In the genomic region with DNA sequence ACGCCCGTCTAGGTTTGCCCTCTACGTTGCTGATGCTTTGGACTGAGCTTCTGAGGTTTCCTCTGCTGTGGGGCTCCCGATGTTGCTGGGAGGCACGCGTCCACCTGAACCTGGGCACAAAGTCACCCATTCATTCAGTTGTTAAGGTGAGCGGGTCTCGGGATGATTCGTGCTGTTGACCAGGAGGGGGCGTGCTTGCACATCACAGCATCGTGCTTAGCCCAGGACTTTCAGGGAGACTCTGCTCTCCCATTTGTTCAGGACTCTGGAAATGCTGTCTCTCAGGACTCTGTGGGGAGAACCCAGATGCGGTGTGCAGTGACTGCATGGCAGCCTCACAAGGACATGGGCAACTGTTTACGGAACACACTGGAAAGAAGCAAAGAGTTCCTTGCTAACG, we compare ENCODE assay signal across 18 mouse cellular contexts. TPM values are rescaled to one million over a fixed set of nuclear protein-coding genes. Genes with fewer than 3 reads are reported as not detected.
A peak's percentile ranks its signal among the peaks of the same experiment; 100 is the strongest.
DNase-seq lines count a peak whose midpoint lies in the region; ATAC-seq and TF ChIP-seq lines count a peak whose summit lies in the region.
"Had no signal": no experiment of that assay in that cellular context is flagged by ENCODE, and none has a peak within 500 bp of the region (broad histone marks: within the 10 kb centered on the region; RNA-seq: fewer than 3 reads in every experiment).

No protein-coding gene starts in this region.

- dilution Hi-C loops in CH12.LX (cut with MboI; ENCODE audit: extremely low pct_ligation_motif_present, extremely low pct_unique_long_range_greater_than_20kb, low sequenced_read_pairs): no loop called here

- H3K4me1 ChIP-seq in CH12.LX (ENCODE audit: control insufficient read depth in 1 of 2, insufficient read depth in 2 of 2): peaks cover 11 to 28% of the 10 kb centered on the region in 2 experiments
- H3K4me1 ChIP-seq: hindbrain, embryonic 12.5 days had no signal

- in situ Hi-C loops in CH12.LX (cut with MboI; ENCODE audit: low pct_ligation_motif_present, low pct_unique_long_range_greater_than_20kb, low sequenced_read_pairs): no loop called here

- H3K27ac ChIP-seq in gastrocnemius, adult 2 months: no peak overlapping the region
- no peak overlapping the region for H3K27ac ChIP-seq in CH12.LX (ENCODE audit: insufficient read depth, low read depth)
- H3K27ac ChIP-seq: embryonic facial prominence, embryonic 13.5 days; hindbrain, embryonic 12.5 days had no signal

- H3K9ac ChIP-seq in CH12.LX (ENCODE audit: insufficient read depth, low read depth): no peak overlapping the region
- H3K9ac ChIP-seq: embryonic facial prominence, embryonic 13.5 days; hindbrain, embryonic 12.5 days had no signal

- H3K4me3 ChIP-seq in gastrocnemius, adult 2 months: no peak overlapping the region
- no peak overlapping the region for H3K4me3 ChIP-seq in CH12.LX (replicated peaks in 1 of 3; ENCODE audit: low read depth in 2 of 3, low read length in 2 of 3, poor library complexity in 1 of 3)
- H3K4me3 ChIP-seq: embryonic facial prominence, embryonic 13.5 days; hindbrain, embryonic 12.5 days had no signal

- H3K27me3 ChIP-seq in CH12.LX (replicated peaks): no peaks in the 10 kb centered on the region
- H3K27me3 ChIP-seq: embryonic facial prominence, embryonic 13.5 days; hindbrain, embryonic 12.5 days had no signal

- no peaks in the 10 kb centered on the region for H3K9me3 ChIP-seq in CH12.LX (replicated peaks; ENCODE audit: low read length)
- H3K9me3 ChIP-seq: embryonic facial prominence, embryonic 13.5 days; hindbrain, embryonic 12.5 days had no signal

- TF ChIP-seq CTCF in gastrocnemius, adult 2 months (IDR thresholded peaks at IDR 0.05): peak; percentile 19; the same call in 1 of the 2 replicates
- TF ChIP-seq CTCF in CH12.LX (conservative IDR thresholded peaks at IDR 0.05 in 1 of 2, IDR thresholded peaks at IDR 0.05 in 1 of 2; ENCODE audit: low read depth in 2 of 2, low read length in 2 of 2): peak; percentile 16 to 37; a peak in 2 of 4 replicates

- no peak for ATAC-seq in frontal cortex, adult (ENCODE audit: low TSS enrichment)
- ATAC-seq: forebrain, embryonic 14.5 days had no signal

- no peak for DNase-seq in gastrocnemius, adult 2 months
- no peak for DNase-seq in gastrocnemius, adult 8-10 months (ENCODE audit: low spot score in 2 of 2)
- peak; percentile 22 for DNase-seq in kidney, postnatal 14 days
- no peak for DNase-seq in kidney, postnatal 10 days
- DNase-seq in CH12.LX (ENCODE audit: extremely low read depth): no peak
- peak; percentile 11 for DNase-seq in brain, adult 2 months (ENCODE audit: low read depth, low spot score)
- no peak for DNase-seq in c-Kit-positive CD71-positive TER-119-positive erythroid progenitor cells, embryonic 14.5 days (ENCODE audit: low spot score)
- DNase-seq: B cell, adult 2 months; cerebellum, adult 9-10 months; gastrocnemius, postnatal 25 days; retina, postnatal 1 day had no signal

- H3K4me2 ChIP-seq in CH12.LX (ENCODE audit: insufficient read depth, low read depth, poor library complexity, severe bottlenecking): no peak overlapping the region
- H3K4me2 ChIP-seq: embryonic facial prominence, embryonic 13.5 days; hindbrain, embryonic 12.5 days; midbrain, embryonic 11.5 days had no signal

- TF ChIP-seq POLR2A in CH12.LX (IDR thresholded peaks at IDR 0.05; ENCODE audit: low read depth, low read length): no peak

- intact Hi-C loops in gastrocnemius, adult 2 months (cut with DNase I): no loop called here

- no peak for TF ChIP-seq EP300 in CH12.LX (IDR thresholded peaks at IDR 0.05; ENCODE audit: low read length)

- no peaks in the 10 kb centered on the region for H3K36me3 ChIP-seq in CH12.LX (replicated peaks in 1 of 2; ENCODE audit: control insufficient read depth in 1 of 2, insufficient read depth in 1 of 2, low read length in 1 of 2)
- H3K36me3 ChIP-seq: embryonic facial prominence, embryonic 13.5 days; hindbrain, embryonic 12.5 days had no signal

- no peaks in the 10 kb centered on the region for H3K79me2 ChIP-seq in CH12.LX (replicated peaks; ENCODE audit: control insufficient read depth, extremely low read depth, insufficient read depth, poor library complexity, severe bottlenecking)

- no peak; the same call in none of the 2 replicates for TF ChIP-seq RAD21 in CH12.LX (IDR thresholded peaks at IDR 0.05; ENCODE audit: low read depth, low read length)

TF ChIP-seq in CH12.LX, 34 proteins besides CTCF, POLR2A, EP300 and RAD21:
- no peak for TF ChIP-seq MAFK (IDR thresholded peaks at IDR 0.05; ENCODE audit: insufficient replicate concordance, low read length)
- 0 out of 2 replicates have a peak, but pooled peaks have one; percentile 5 for TF ChIP-seq SMC3 (IDR thresholded peaks at IDR 0.05; ENCODE audit: low read depth, low read length)
- TF ChIP-seq CHD1 (IDR thresholded peaks at IDR 0.05; ENCODE audit: low read depth, low read length): no peak
- TF ChIP-seq SIN3A (IDR thresholded peaks at IDR 0.05; ENCODE audit: low read length): no peak

RNA-seq across cellular contexts. Expression of gene Spata18, which starts 53.1 kb away (rescaled TPM):
- not detected for total RNA-seq in gastrocnemius, adult 2 months (2021)
- total RNA-seq in gastrocnemius, adult 8-10 months (2022): not detected
- not detected in 2 replicates for total RNA-seq in CH12.LX (2012; rRNA removed)
- total RNA-seq in CH12.LX (2014; rRNA removed): not detected in 2 replicates
- polyA plus RNA-seq in CH12.LX (2012; ENCODE audit: insufficient read length, low read depth): not detected in 2 replicates
- total RNA-seq: gastrocnemius, postnatal 25 days had no signal
- polyA plus RNA-seq: large intestine, adult 2 months; liver, embryonic 16.5 days had no signal

RNA-seq across cellular contexts. Expression of gene Sgcb, which starts 56.7 kb away (rescaled TPM):
- 10 to 100 TPM; 88.5 to 89.5 TPM for total RNA-seq in gastrocnemius, adult 2 months (2021)
- 10 to 100 TPM; 68.7 to 80.5 (median 79.1) TPM for total RNA-seq in gastrocnemius, adult 8-10 months (2022)
- total RNA-seq in CH12.LX (2012; rRNA removed) (2.6 TPM in 2 replicates), CH12.LX (2014; rRNA removed) (4.6 and 4.7 TPM in 2 replicates)
- 8.5 and 10.4 TPM in 2 replicates for polyA plus RNA-seq in CH12.LX (2012; ENCODE audit: insufficient read length, low read depth)

Comparison
In these comparisons a context has a peak if more than half of its experiments do, and no peak if none do; other contexts are left out.
1. DNase-seq: peak in kidney, postnatal 14 days (single experiment) and brain, adult 2 months (single experiment); none in gastrocnemius, adult 2 months (single experiment), gastrocnemius, adult 8-10 months (0 of 2), kidney, postnatal 10 days (single experiment), CH12.LX (single experiment) and c-Kit-positive CD71-positive TER-119-positive erythroid progenitor cells, embryonic 14.5 days (single experiment).
2. RNA of gene Sgcb, which starts 56.7 kb away (total RNA-seq): 88.5 to 89.5 TPM in gastrocnemius, adult 2 months and 68.7 to 80.5 TPM in gastrocnemius, adult 8-10 months; 2.6 to 4.7 TPM in CH12.LX; every median in the first group is over 10 times any median in the second.